ENCODE assay signal across 8 mouse cellular contexts in the genomic region with DNA sequence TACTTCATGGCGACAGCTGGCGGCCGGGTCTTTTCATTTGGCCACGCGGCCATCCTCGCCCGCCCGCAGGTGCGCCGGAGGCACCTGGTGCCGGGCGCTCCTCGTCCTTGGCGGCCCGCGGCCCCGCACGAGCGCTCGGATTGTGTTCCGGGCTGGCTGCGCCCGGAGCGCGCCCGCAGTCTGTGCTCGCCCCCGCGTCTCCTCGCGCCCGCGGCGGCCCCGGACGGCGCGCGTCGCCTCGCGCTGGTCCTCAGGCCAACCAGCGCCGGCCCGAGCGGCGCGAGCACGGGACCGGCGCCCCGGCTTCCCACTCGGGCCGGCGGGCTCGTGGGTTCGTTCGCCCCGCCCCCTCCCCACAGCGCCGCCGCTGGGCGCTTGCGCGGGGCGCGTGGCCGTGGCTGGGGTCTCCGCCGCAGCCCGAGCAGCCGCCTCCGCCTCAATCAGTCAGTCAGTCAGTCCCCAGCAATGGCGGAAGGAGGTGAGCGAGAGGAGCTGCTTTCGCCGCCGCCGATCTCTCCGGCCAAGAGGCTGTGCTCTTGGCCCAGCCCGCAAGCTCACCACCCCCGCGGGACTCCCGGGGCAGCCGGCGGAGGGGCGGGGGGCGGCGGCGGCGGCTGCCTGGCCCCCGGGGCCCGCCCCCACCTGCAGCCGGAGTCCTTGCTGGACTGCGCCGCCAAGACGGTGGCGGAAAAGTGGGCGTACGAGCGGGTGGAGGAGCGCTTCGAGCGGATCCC. TPM values are rescaled to one million over a fixed set of nuclear protein-coding genes. Genes with fewer than 3 reads are reported as not detected.
DNase-seq lines count a peak whose midpoint lies in the region; ATAC-seq and TF ChIP-seq lines count a peak whose summit lies in the region.

A gene (plus strand): TSS at position 382 of the 734 bp plus-strand sequence.

- DNase-seq in adrenal gland, postnatal 4 days (ENCODE audit: low spot score in 2 of 2): peak; percentile 27 to 36
- peak; percentile 47 to 62 for DNase-seq in heart, adult 9 months (ENCODE audit: low spot score in 2 of 2)
- DNase-seq in kidney, adult 9 months: peak; percentile 68
- peak; percentile 96 for DNase-seq in midbrain, embryonic 14.5 days
- peak; percentile 5 to 19 for DNase-seq in spleen, postnatal 36 days (ENCODE audit: low spot score in 2 of 2)

- no peaks in the 10 kb centered on the region for H3K79me2 ChIP-seq in C2C12 (ENCODE audit: control insufficient read depth, insufficient read depth)

- peak within 1 kb of the TSS; percentile 96 for H3K4me2 ChIP-seq in embryonic facial prominence, embryonic 13.5 days
- H3K4me2 ChIP-seq in limb, embryonic 13.5 days (replicated peaks): peak within 1 kb of the TSS; percentile 95
- peak within 1 kb of the TSS; percentile 72 for H3K4me2 ChIP-seq in midbrain, embryonic 14.5 days (ENCODE audit: low read length)

- H3K27ac ChIP-seq in embryonic facial prominence, embryonic 13.5 days: peak within 1 kb of the TSS; percentile 60
- no peak within 1 kb of the TSS for H3K27ac ChIP-seq in limb, embryonic 13.5 days
- H3K27ac ChIP-seq in midbrain, embryonic 14.5 days (replicated peaks; ENCODE audit: low read depth, low read length): peak within 1 kb of the TSS; percentile 99

- under 1% methylated on average over 73 of the region's 104 CpGs for WGBS in embryonic facial prominence, embryonic 13.5 days
- WGBS in limb, embryonic 13.5 days: under 1% methylated on average over 94 of the region's 104 CpGs
- under 1% methylated on average over 103 of the region's 104 CpGs for WGBS in midbrain, embryonic 14.5 days

- ATAC-seq in embryonic facial prominence, embryonic 13.5 days (ENCODE audit: insufficient number of reproducible peaks, insufficient read depth, low FRiP score, low TSS enrichment, low read depth): peak; percentile 82
- peak; percentile 89 for ATAC-seq in limb, embryonic 13.5 days (ENCODE audit: low FRiP score, low read depth)
- peak; percentile 90 for ATAC-seq in midbrain, embryonic 14.5 days (ENCODE audit: low FRiP score, low TSS enrichment)

- peaks cover 27% of the 10 kb centered on the region for H3K27me3 ChIP-seq in C2C12 (ENCODE audit: control insufficient read depth, insufficient read depth, insufficient read length)
- peaks cover 44% of the 10 kb centered on the region for H3K27me3 ChIP-seq in embryonic facial prominence, embryonic 13.5 days
- H3K27me3 ChIP-seq in limb, embryonic 13.5 days: peaks cover 38% of the 10 kb centered on the region
- no peaks in the 10 kb centered on the region for H3K27me3 ChIP-seq in midbrain, embryonic 14.5 days (ENCODE audit: control insufficient read depth, insufficient read depth, low read length)

- H3K79me3 ChIP-seq in C2C12 (ENCODE audit: low read depth): no peaks in the 10 kb centered on the region

- no peak for TF ChIP-seq CTCF in C2C12 (IDR thresholded peaks at IDR 0.05; ENCODE audit: control insufficient read depth, insufficient read depth, insufficient read length)

- peak within 1 kb of the TSS; percentile 73 for H3K9ac ChIP-seq in embryonic facial prominence, embryonic 13.5 days
- peak within 1 kb of the TSS; percentile 75 for H3K9ac ChIP-seq in limb, embryonic 13.5 days
- H3K9ac ChIP-seq in midbrain, embryonic 14.5 days (replicated peaks; ENCODE audit: low read length): peak within 1 kb of the TSS; percentile 96

- H3K4me1 ChIP-seq in embryonic facial prominence, embryonic 13.5 days: peaks cover 7% of the 10 kb centered on the region; the same call in 1 of the 2 replicates
- peaks cover 7% of the 10 kb centered on the region for H3K4me1 ChIP-seq in limb, embryonic 13.5 days
- H3K4me1 ChIP-seq in midbrain, embryonic 14.5 days (ENCODE audit: control insufficient read depth, insufficient read depth, low read length): peaks cover 5% of the 10 kb centered on the region; the same call in 1 of the 2 replicates

- H3ac ChIP-seq in C2C12 (ENCODE audit: control insufficient read depth, insufficient read length, low read depth): peak within 1 kb of the TSS; percentile 30

- no peaks in the 10 kb centered on the region for H3K36me3 ChIP-seq in C2C12 (ENCODE audit: control insufficient read depth, insufficient read depth)
- no peaks in the 10 kb centered on the region for H3K36me3 ChIP-seq in embryonic facial prominence, embryonic 13.5 days
- no peaks in the 10 kb centered on the region for H3K36me3 ChIP-seq in limb, embryonic 13.5 days
- no peaks in the 10 kb centered on the region for H3K36me3 ChIP-seq in midbrain, embryonic 14.5 days (ENCODE audit: control insufficient read depth, insufficient read depth, low read length)

- H3K9me3 ChIP-seq in embryonic facial prominence, embryonic 13.5 days: no peaks in the 10 kb centered on the region
- no peaks in the 10 kb centered on the region for H3K9me3 ChIP-seq in limb, embryonic 13.5 days
- no peaks in the 10 kb centered on the region for H3K9me3 ChIP-seq in midbrain, embryonic 14.5 days (ENCODE audit: control insufficient read depth, low read length)

- no peak within 1 kb of the TSS for H3K4me3 ChIP-seq in C2C12 (ENCODE audit: insufficient read depth, poor library complexity, severe bottlenecking)
- H3K4me3 ChIP-seq in embryonic facial prominence, embryonic 13.5 days: peak within 1 kb of the TSS; percentile 77
- H3K4me3 ChIP-seq in limb, embryonic 13.5 days: peak within 1 kb of the TSS; percentile 77
- H3K4me3 ChIP-seq in midbrain, embryonic 14.5 days (replicated peaks; ENCODE audit: low read depth, low read length): peak within 1 kb of the TSS; percentile 93

TF ChIP-seq in C2C12, 6 proteins besides CTCF, POLR2A, EP300 and RAD21:
- TF ChIP-seq MAX (IDR thresholded peaks at IDR 0.05) (no peak), CEBPB (IDR thresholded peaks at IDR 0.05; ENCODE audit: low read depth) (no peak), FOSL1 (IDR thresholded peaks at IDR 0.05; ENCODE audit: insufficient read depth, low read length, poor library complexity, severe bottlenecking) (no peak), MYOG (IDR thresholded peaks at IDR 0.05; ENCODE audit: control insufficient read depth, extremely low read depth, insufficient read length) (no peak), USF1 (IDR thresholded peaks at IDR 0.05; ENCODE audit: low read depth) (no peak), MYOD1 (IDR thresholded peaks at IDR 0.05; ENCODE audit: control insufficient read depth, insufficient read length, low read depth) (no peak)
TF ChIP-seq in C2C12: peak in this region for 0.

RNA-seq across cellular contexts. Expression of the gene that starts here (rescaled TPM):
- polyA plus RNA-seq in C2C12 (2012; fragmentation: generic; extraction: Trizol): 0.01 TPM
- total RNA-seq in adrenal gland, postnatal 4 days (2021): 1 to 10 TPM; 5.6 to 6.5 TPM
- 0.66 and 0.85 TPM in 2 replicates for polyA plus RNA-seq in embryonic facial prominence, embryonic 13.5 days (2015; fragmentation: Nextera tagmentation; extraction: Ambion mirVana)
- polyA plus RNA-seq in limb, embryonic 13.5 days (2015; fragmentation: Nextera tagmentation; extraction: Ambion mirVana): 0.57 and 0.62 TPM in 2 replicates
- 7.7 and 9.2 TPM in 2 replicates for polyA plus RNA-seq in midbrain, embryonic 14.5 days (2014; fragmentation: Nextera tagmentation; extraction: Ambion mirVana)

Comparison
In these comparisons a context has a peak if more than half of its experiments do, and no peak if none do; other contexts are left out.
1. Peak in ATAC-seq, H3K4me3 ChIP-seq, H3K27ac ChIP-seq, H3K9ac ChIP-seq and H3K4me2 ChIP-seq in embryonic facial prominence, embryonic 13.5 days; RNA of the gene not detected or under 1 TPM.
2. Peak in ATAC-seq, H3K4me3 ChIP-seq, H3K9ac ChIP-seq and H3K4me2 ChIP-seq in limb, embryonic 13.5 days; RNA of the gene not detected or under 1 TPM.
3. DNase-seq: peak in every context shown above with its lines; median percentile 96 in midbrain, embryonic 14.5 days; 68 in kidney, adult 9 months; 54 in heart, adult 9 months; 32 in adrenal gland, postnatal 4 days; 12 in spleen, postnatal 36 days.